Mouse (Mus musculus): ENCODE results near the gene Kif4.

DNA sequence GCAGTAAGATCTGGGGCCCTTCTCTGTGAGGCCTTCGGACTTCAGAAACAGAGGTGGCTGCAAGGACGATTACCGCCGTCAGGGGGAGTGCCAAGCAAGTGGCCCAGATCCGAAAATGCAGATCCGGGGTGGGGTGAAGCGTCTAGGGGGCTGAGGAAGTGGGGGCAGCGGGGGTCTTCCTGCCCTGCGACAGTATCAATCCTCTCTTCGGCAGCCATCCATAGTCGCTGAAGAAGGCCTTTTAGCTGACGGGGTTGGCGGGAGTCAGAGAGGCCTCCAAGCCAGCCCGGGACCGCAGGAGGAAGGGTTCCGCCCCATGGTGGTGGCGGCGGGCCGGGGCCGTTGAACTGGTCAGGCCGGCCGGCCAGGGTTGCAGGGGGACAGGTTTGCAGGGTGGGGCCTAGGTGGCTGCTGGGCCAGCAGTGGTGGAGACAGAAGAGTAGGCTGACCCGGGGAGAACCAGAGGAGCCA is 148.8 kb downstream of the Kif4 start:
- TF ChIP-seq POLR2A (IDR thresholded peaks at IDR 0.05; ENCODE audit: borderline replicate concordance, low read depth, low read length) (no peak), CTCF (IDR thresholded peaks at IDR 0.05; ENCODE audit: low read depth, low read length) (no peak)
